Mouse (Mus musculus): ENCODE results near the gene Fbxo46.

GRCm38 (mm10) chr7:19170142-19170541, 50.5 kb downstream of the Fbxo46 start:
- no peak for TF ChIP-seq CTCF (IDR thresholded peaks at IDR 0.05; ENCODE audit: borderline replicate concordance, insufficient read depth, low read depth, low read length)
- TF ChIP-seq POLR2A (IDR thresholded peaks at IDR 0.05; ENCODE audit: borderline replicate concordance, insufficient read depth, low read length) = no peak

All from cerebellum, adult 2 months (tissue).